Comparison of ENCODE assay signal across 25 mouse cellular contexts in the genomic region with DNA sequence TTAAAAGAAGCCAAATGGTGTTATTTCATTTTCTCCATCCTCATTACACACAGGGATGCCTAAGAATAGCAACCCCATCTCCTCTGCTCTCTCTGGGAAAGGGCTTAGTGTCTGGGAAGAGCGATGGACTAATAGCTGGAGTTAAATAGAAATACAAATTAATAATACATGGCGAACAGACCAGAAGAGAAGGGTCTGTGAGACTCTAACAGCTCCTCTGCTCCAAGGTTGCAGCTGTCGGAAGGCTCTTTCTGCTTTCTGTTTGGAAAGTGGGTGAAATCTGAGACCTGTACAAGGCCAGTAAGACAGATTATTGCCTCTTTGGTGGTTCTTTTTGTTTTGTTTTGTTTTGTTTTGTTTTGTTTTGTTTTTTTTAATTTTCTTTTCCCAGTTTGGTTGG. TPM values are rescaled to one million over a fixed set of nuclear protein-coding genes. Genes with fewer than 3 reads are reported as not detected.
A peak's percentile ranks its signal among the peaks of the same experiment; 100 is the strongest.
DNase-seq lines count a peak whose midpoint lies in the region; ATAC-seq and TF ChIP-seq lines count a peak whose summit lies in the region.
"Had no signal": no experiment of that assay in that cellular context is flagged by ENCODE, and none has a peak within 500 bp of the region (broad histone marks: within the 10 kb centered on the region; RNA-seq: fewer than 3 reads in every experiment).

No protein-coding gene starts in this region.

- ATAC-seq in midbrain, embryonic 11.5 days (ENCODE audit: low FRiP score), result no peak
- ATAC-seq in midbrain, postnatal 0 days (ENCODE audit: low FRiP score), result no peak
- no peak for ATAC-seq in forebrain, embryonic 15.5 days (replicated peaks)
- ATAC-seq in limb, embryonic 11.5 days (ENCODE audit: insufficient number of reproducible peaks, low FRiP score, low TSS enrichment, low read depth), result no peak
- ATAC-seq: inflammation-experienced regulatory T-cells, adult 6 months had no signal

- no peaks in the 10 kb centered on the region; the same call in 1 of the 2 replicates for H3K4me1 ChIP-seq in midbrain, embryonic 11.5 days (ENCODE audit: control insufficient read depth, insufficient read depth, low read length)
- H3K4me1 ChIP-seq in midbrain, postnatal 0 days (ENCODE audit: insufficient read depth, low read length), result no peaks in the 10 kb centered on the region; the same call in 1 of the 2 replicates
- H3K4me1 ChIP-seq in forebrain, embryonic 15.5 days, result peaks cover 11% of the 10 kb centered on the region
- peaks cover 8% of the 10 kb centered on the region; the same call in 1 of the 2 replicates for H3K4me1 ChIP-seq in limb, embryonic 11.5 days (ENCODE audit: control insufficient read depth, insufficient read depth, low read length)
- peaks cover 6% of the 10 kb centered on the region; the same call in 1 of the 2 replicates for H3K4me1 ChIP-seq in olfactory bulb, adult 2 months (ENCODE audit: control insufficient read depth, insufficient read depth, low read length)
- H3K4me1 ChIP-seq: heart, embryonic 15.5 days; liver, embryonic 13.5 days; lung, embryonic 15.5 days; neural tube, embryonic 12.5 days had no signal

- H3K27me3 ChIP-seq in midbrain, embryonic 11.5 days (ENCODE audit: control insufficient read depth, insufficient read depth, low read length), result no peaks in the 10 kb centered on the region
- no peaks in the 10 kb centered on the region for H3K27me3 ChIP-seq in midbrain, postnatal 0 days (ENCODE audit: insufficient read depth, low read length)
- H3K27me3 ChIP-seq in forebrain, embryonic 15.5 days, result no peaks in the 10 kb centered on the region
- H3K27me3 ChIP-seq in limb, embryonic 11.5 days (ENCODE audit: control insufficient read depth, insufficient read depth, low read length), result no peaks in the 10 kb centered on the region
- H3K27me3 ChIP-seq: heart, embryonic 15.5 days; liver, embryonic 13.5 days; lung, embryonic 15.5 days; neural tube, embryonic 12.5 days had no signal

- TF ChIP-seq CTCF in midbrain, postnatal 0 days (IDR thresholded peaks at IDR 0.05), result no peak
- TF ChIP-seq CTCF in olfactory bulb, adult 2 months (IDR thresholded peaks at IDR 0.05; ENCODE audit: insufficient read depth, low read depth, low read length), result no peak

- H3K9me3 ChIP-seq in midbrain, embryonic 11.5 days (ENCODE audit: control insufficient read depth, low read length), result peaks cover 2% of the 10 kb centered on the region; the same call in 1 of the 2 replicates
- H3K9me3 ChIP-seq in midbrain, postnatal 0 days (ENCODE audit: low read length), result no peaks in the 10 kb centered on the region
- no peaks in the 10 kb centered on the region for H3K9me3 ChIP-seq in forebrain, embryonic 15.5 days
- H3K9me3 ChIP-seq in limb, embryonic 11.5 days (ENCODE audit: control insufficient read depth, low read length), result peaks cover 3% of the 10 kb centered on the region; the same call in 1 of the 2 replicates
- H3K9me3 ChIP-seq: heart, embryonic 15.5 days; liver, embryonic 13.5 days; lung, embryonic 15.5 days had no signal

- no peak overlapping the region for H3K4me3 ChIP-seq in midbrain, embryonic 11.5 days (ENCODE audit: low read depth, low read length)
- no peak overlapping the region for H3K4me3 ChIP-seq in midbrain, postnatal 0 days (ENCODE audit: low read depth, low read length)
- H3K4me3 ChIP-seq in forebrain, embryonic 15.5 days, result no peak overlapping the region
- no peak overlapping the region for H3K4me3 ChIP-seq in limb, embryonic 11.5 days (ENCODE audit: low read depth, low read length)
- H3K4me3 ChIP-seq in olfactory bulb, adult 2 months (ENCODE audit: insufficient read depth, low read depth, low read length), result no peak overlapping the region
- H3K4me3 ChIP-seq: erythroblast, embryonic 14.5 days; heart, embryonic 15.5 days; liver, embryonic 13.5 days; lung, embryonic 15.5 days; neural tube, embryonic 12.5 days had no signal

- no peak overlapping the region for H3K27ac ChIP-seq in midbrain, embryonic 11.5 days (ENCODE audit: low read depth, low read length)
- no peak overlapping the region for H3K27ac ChIP-seq in midbrain, postnatal 0 days (ENCODE audit: low read depth, low read length)
- 0 out of 2 replicates have a peak overlapping the region, but pooled peaks have one; percentile 9 for H3K27ac ChIP-seq in forebrain, embryonic 15.5 days (replicated peaks)
- peak overlapping the region; percentile 38; the same call in 1 of the 2 replicates for H3K27ac ChIP-seq in limb, embryonic 11.5 days (replicated peaks; ENCODE audit: low read depth, low read length)
- H3K27ac ChIP-seq in olfactory bulb, adult 2 months (ENCODE audit: insufficient read depth, low read depth, low read length), result peak overlapping the region; percentile 81
- H3K27ac ChIP-seq: heart, embryonic 15.5 days; liver, embryonic 13.5 days; lung, embryonic 15.5 days; macrophage; neural tube, embryonic 12.5 days had no signal

- no peaks in the 10 kb centered on the region; the same call in 1 of the 2 replicates for H3K36me3 ChIP-seq in midbrain, embryonic 11.5 days (ENCODE audit: control insufficient read depth, insufficient read depth, low read length)
- no peaks in the 10 kb centered on the region for H3K36me3 ChIP-seq in midbrain, postnatal 0 days (ENCODE audit: insufficient read depth, low read length)
- H3K36me3 ChIP-seq in forebrain, embryonic 15.5 days, result 0 out of 2 replicates have a peak, but pooled peaks cover 4% of the 10 kb centered on the region
- no peaks in the 10 kb centered on the region for H3K36me3 ChIP-seq in limb, embryonic 11.5 days (ENCODE audit: control insufficient read depth, insufficient read depth, low read length)

- no peak overlapping the region for H3K9ac ChIP-seq in midbrain, embryonic 11.5 days (ENCODE audit: low read length)
- no peak overlapping the region for H3K9ac ChIP-seq in midbrain, postnatal 0 days (replicated peaks; ENCODE audit: low read length, poor library complexity, severe bottlenecking)
- H3K9ac ChIP-seq in forebrain, embryonic 15.5 days (replicated peaks), result no peak overlapping the region
- H3K9ac ChIP-seq in limb, embryonic 11.5 days (ENCODE audit: low read length), result no peak overlapping the region
- H3K9ac ChIP-seq: heart, embryonic 15.5 days; liver, embryonic 13.5 days; lung, embryonic 15.5 days; neural tube, embryonic 12.5 days had no signal

- DNase-seq in midbrain, embryonic 11.5 days (ENCODE audit: low spot score, missing footprints), result peak; percentile 79
- DNase-seq in midbrain, postnatal 0 days (ENCODE audit: low spot score), result no peak
- DNase-seq in limb, embryonic 11.5 days (ENCODE audit: low spot score), result no peak
- no peak for DNase-seq in thymus, postnatal 14 days
- no peak for DNase-seq in heart, postnatal 25 days (ENCODE audit: low spot score)
- DNase-seq: cerebellum, adult 8-10 months; gastrocnemius, postnatal 25 days; kidney, adult 2 months; kidney, postnatal 10 days; layer of hippocampus, postnatal 36 days; liver, embryonic 13.5 days; right cerebral cortex, postnatal 25 days had no signal

- intact Hi-C loops in heart, postnatal 25 days (cut with DNase I), result no loop called here

- H3K4me2 ChIP-seq in midbrain, embryonic 11.5 days, result no peak overlapping the region
- H3K4me2 ChIP-seq in midbrain, postnatal 0 days (ENCODE audit: low read depth, low read length, poor library complexity, severe bottlenecking), result no peak overlapping the region
- H3K4me2 ChIP-seq in forebrain, embryonic 15.5 days (replicated peaks), result no peak overlapping the region
- no peak overlapping the region for H3K4me2 ChIP-seq in limb, embryonic 11.5 days (ENCODE audit: low read depth, severe bottlenecking)
- H3K4me2 ChIP-seq: heart, embryonic 15.5 days; liver, embryonic 13.5 days; lung, embryonic 15.5 days; neural tube, embryonic 12.5 days had no signal

- 77% methylated on average over 3 of the region's 3 CpGs for WGBS in midbrain, embryonic 11.5 days
- WGBS in midbrain, postnatal 0 days, result 68% methylated on average over 3 of the region's 3 CpGs
- WGBS in forebrain, embryonic 15.5 days, result 56% methylated on average over 3 of the region's 3 CpGs
- 37% methylated on average over 3 of the region's 3 CpGs for WGBS in limb, embryonic 11.5 days
- WGBS in olfactory bulb, adult 2 months, result 39% methylated on average over 3 of the region's 3 CpGs

- TF ChIP-seq POLR2A in olfactory bulb, adult 2 months (IDR thresholded peaks at IDR 0.05; ENCODE audit: insufficient read depth, low read depth, low read length), result no peak

RNA-seq across cellular contexts. Expression of gene Hgd, which starts 8.4 kb away (rescaled TPM):
- polyA plus RNA-seq in midbrain, embryonic 11.5 days (2014; fragmentation: Nextera tagmentation; extraction: Ambion mirVana), result 0.29 and 0.39 TPM in 2 replicates
- 0.27 TPM in 1 of 2 replicates, not detected in the other for total RNA-seq in midbrain, postnatal 0 days (2014; rRNA removed)
- 0.32 and 0.43 TPM in 2 replicates for polyA plus RNA-seq in midbrain, postnatal 0 days (2015; fragmentation: Nextera tagmentation; extraction: Ambion mirVana)
- 0.24 TPM in 1 of 2 replicates, not detected in the other for polyA plus RNA-seq in forebrain, embryonic 15.5 days (2015; fragmentation: Nextera tagmentation; extraction: Ambion mirVana)
- 0.48 TPM in 1 of 2 replicates, not detected in the other for polyA plus RNA-seq in limb, embryonic 11.5 days (2014; fragmentation: Nextera tagmentation; extraction: Ambion mirVana)
- polyA plus RNA-seq in olfactory bulb, adult 2 months (2012; ENCODE audit: insufficient read depth, insufficient read length, low replicate concordance, missing spikeins), result not detected in 2 replicates
- total RNA-seq in heart, postnatal 25 days (2021), result not detected
- total RNA-seq: gastrocnemius, postnatal 25 days; heart, adult 8-10 months; hematopoietic stem cell, adult 5-6 weeks; layer of hippocampus, adult 18-20 months; layer of hippocampus, postnatal 36 days; left cerebral cortex, postnatal 36 days had no signal
- polyA plus RNA-seq: erythroblast, embryonic 14.5 days; inflammation-experienced regulatory T-cells, adult 6 months; macrophage; neural tube, embryonic 12.5 days; stomach, embryonic 14.5 days had no signal

RNA-seq across cellular contexts. Expression of gene Rabl3, which starts 31.9 kb away (rescaled TPM):
- 49.6 and 52.4 TPM in 2 replicates for polyA plus RNA-seq in midbrain, embryonic 11.5 days (2014; fragmentation: Nextera tagmentation; extraction: Ambion mirVana)
- 5.9 and 9.0 TPM in 2 replicates for total RNA-seq in midbrain, postnatal 0 days (2014; rRNA removed)
- 11.6 and 13.8 TPM in 2 replicates for polyA plus RNA-seq in midbrain, postnatal 0 days (2015; fragmentation: Nextera tagmentation; extraction: Ambion mirVana)
- polyA plus RNA-seq in forebrain, embryonic 15.5 days (2015; fragmentation: Nextera tagmentation; extraction: Ambion mirVana), result 17.7 and 18.1 TPM in 2 replicates
- polyA plus RNA-seq in limb, embryonic 11.5 days (2014; fragmentation: Nextera tagmentation; extraction: Ambion mirVana), result 42.7 and 42.9 TPM in 2 replicates
- not detected in 2 replicates for polyA plus RNA-seq in olfactory bulb, adult 2 months (2012; ENCODE audit: insufficient read depth, insufficient read length, low replicate concordance, missing spikeins)
- 1 to 10 TPM; 5.8 to 6.0 TPM for total RNA-seq in heart, postnatal 25 days (2021)

RNA-seq across cellular contexts. Expression of gene Gtf2e1, which starts 32.0 kb away (rescaled TPM):
- polyA plus RNA-seq in midbrain, embryonic 11.5 days (2014; fragmentation: Nextera tagmentation; extraction: Ambion mirVana), result 59.3 and 64.1 TPM in 2 replicates
- 23.2 and 24.1 TPM in 2 replicates for total RNA-seq in midbrain, postnatal 0 days (2014; rRNA removed)
- polyA plus RNA-seq in midbrain, postnatal 0 days (2015; fragmentation: Nextera tagmentation; extraction: Ambion mirVana), result 20.3 and 20.7 TPM in 2 replicates
- 39.0 and 40.3 TPM in 2 replicates for polyA plus RNA-seq in forebrain, embryonic 15.5 days (2015; fragmentation: Nextera tagmentation; extraction: Ambion mirVana)
- polyA plus RNA-seq in limb, embryonic 11.5 days (2014; fragmentation: Nextera tagmentation; extraction: Ambion mirVana), result 45.4 and 50.1 TPM in 2 replicates
- not detected in 2 replicates for polyA plus RNA-seq in olfactory bulb, adult 2 months (2012; ENCODE audit: insufficient read depth, insufficient read length, low replicate concordance, missing spikeins)
- 1 to 10 TPM; 6.4 to 6.5 TPM for total RNA-seq in heart, postnatal 25 days (2021)

Comparison
In these comparisons a context has a peak if more than half of its experiments do, and no peak if none do; other contexts are left out.
1. H3K27ac ChIP-seq: peak in forebrain, embryonic 15.5 days (single experiment), limb, embryonic 11.5 days (single experiment) and olfactory bulb, adult 2 months (single experiment); none in midbrain, embryonic 11.5 days (single experiment) and midbrain, postnatal 0 days (single experiment).
2. RNA of gene Rabl3, which starts 31.9 kb away (polyA plus RNA-seq): 49.6 to 52.4 TPM in midbrain, embryonic 11.5 days, 42.7 to 42.9 TPM in limb, embryonic 11.5 days, 17.7 to 18.1 TPM in forebrain, embryonic 15.5 days and 11.6 to 13.8 TPM in midbrain, postnatal 0 days; not detected in olfactory bulb, adult 2 months; every median in the first group is over 10 times any median in the second.
3. RNA of gene Gtf2e1, which starts 32.0 kb away (polyA plus RNA-seq): 59.3 to 64.1 TPM in midbrain, embryonic 11.5 days, 45.4 to 50.1 TPM in limb, embryonic 11.5 days, 39.0 to 40.3 TPM in forebrain, embryonic 15.5 days and 20.3 to 20.7 TPM in midbrain, postnatal 0 days; not detected in olfactory bulb, adult 2 months; every median in the first group is over 10 times any median in the second.